Mouse (Mus musculus): ENCODE measurements around the gene Vcl. TPM values are rescaled to one million over a fixed set of nuclear protein-coding genes. Genes with fewer than 3 reads are reported as not detected.

Vcl gene
- total RNA-seq, 1 experiment from 2014 or later: 39.3 TPM

Other genes starting within 250 kb of the Vcl start
- 5.6 and 5.7 TPM in 2 replicates for gene Fut11, start 234.4 kb upstream of the Vcl start, total RNA-seq (2017)
- gene Chchd1, start 226.4 kb upstream of the Vcl start, total RNA-seq (2017): 43.1 and 47.8 TPM in 2 replicates
- gene Zswim8, start 221.8 kb upstream of the Vcl start, total RNA-seq (2017): 97.9 and 103 TPM in 2 replicates
- gene Ndst2, start 194.8 kb upstream of the Vcl start, total RNA-seq (2017): 18.2 and 21.4 TPM in 2 replicates
- gene Camk2g, start 135.3 kb upstream of the Vcl start, total RNA-seq (2017): 53.7 and 64.2 TPM in 2 replicates
- gene Plau, start 92.7 kb upstream of the Vcl start, total RNA-seq (2017): 0.12 and 0.81 TPM in 2 replicates
- 77.5 and 87.9 TPM in 2 replicates for gene Ap3m1, start 123.1 kb downstream of the Vcl start, total RNA-seq (2017)
- 7.4 and 15.1 TPM in 2 replicates for gene Adk, start 123.2 kb downstream of the Vcl start, total RNA-seq (2017)